Mouse (Mus musculus) inflammation-experienced regulatory T-cells, adult 6 months (primary cell): Measurements from ENCODE around the gene Rab5if. TPM values are rescaled to one million over a fixed set of nuclear protein-coding genes. Genes with fewer than 3 reads are reported as not detected.

ENCODE experiments used
- polyA plus RNA-seq, 3 experiments: library from polyadenylated mRNA; unstranded; fragments of 100-300 nt; shearing (Covaris generic); gene quantifications; one replicate each; pipeline ENCODE4 v1.2.1; 2017

Gene Rab5if
- polyA plus RNA-seq, 3 experiments from 2014 or later, result 3.3 to 4.6 (median 3.3) TPM

Other genes starting within 250 kb of the Rab5if start
- gene Dlgap4, start 249.4 kb upstream of the Rab5if start, polyA plus RNA-seq, result 10 to 100 TPM; 58.0 to 75.9 (median 74.7) TPM
- not detected for gene Myl9, start 87.7 kb upstream of the Rab5if start, polyA plus RNA-seq
- 1 to 10 TPM; 3.1 to 9.7 (median 4.6) TPM for gene Tgif2, start 23.1 kb upstream of the Rab5if start, polyA plus RNA-seq
- gene 4930518I15Rik, start 5.2 kb upstream of the Rab5if start, polyA plus RNA-seq, result 10 to 100 TPM; 13.4 to 30.1 (median 27.0) TPM
- 10 to 100 TPM; 55.1 to 91.5 (median 58.8) TPM for gene Sla2, start 24.1 kb downstream of the Rab5if start, polyA plus RNA-seq
- gene Ndrg3, start 128.9 kb downstream of the Rab5if start, polyA plus RNA-seq, result 100 to 1,000 TPM in 2 of 3 experiments, 10 to 100 TPM in 1; 72.3 to 142 (median 105) TPM
- 10 to 100 TPM; 10.3 to 34.2 (median 11.3) TPM for gene Dsn1, start 144.0 kb downstream of the Rab5if start, polyA plus RNA-seq
- under 1 TPM in 1 of 3 experiments, not detected in 2; 0.17 TPM for gene Soga1, start 216.1 kb downstream of the Rab5if start, polyA plus RNA-seq
- gene Tldc2, start 223.9 kb downstream of the Rab5if start, polyA plus RNA-seq, result not detected